Mouse (Mus musculus) spleen, adult 2 months (tissue): Measurements from ENCODE around the gene Mapk12.

ENCODE experiments used
- CTCF ChIP-seq: fragments of 200-500 bp; IDR thresholded peaks from 2 replicates; pipeline ENCODE4 v1.5.1; 2011; ENCODE audit warnings: mild to moderate bottlenecking, inconsistent platforms; ENCODE audit not compliant: insufficient read depth, insufficient read length, insufficient replicate concordance; ENCODE audit errors: extremely low read depth
- POLR2A ChIP-seq: fragments of 200-500 bp; IDR thresholded peaks from 2 replicates; pipeline ENCODE4 v1.6.1; 2011; ENCODE audit warnings: low read depth, low read length, inconsistent platforms

DNA sequence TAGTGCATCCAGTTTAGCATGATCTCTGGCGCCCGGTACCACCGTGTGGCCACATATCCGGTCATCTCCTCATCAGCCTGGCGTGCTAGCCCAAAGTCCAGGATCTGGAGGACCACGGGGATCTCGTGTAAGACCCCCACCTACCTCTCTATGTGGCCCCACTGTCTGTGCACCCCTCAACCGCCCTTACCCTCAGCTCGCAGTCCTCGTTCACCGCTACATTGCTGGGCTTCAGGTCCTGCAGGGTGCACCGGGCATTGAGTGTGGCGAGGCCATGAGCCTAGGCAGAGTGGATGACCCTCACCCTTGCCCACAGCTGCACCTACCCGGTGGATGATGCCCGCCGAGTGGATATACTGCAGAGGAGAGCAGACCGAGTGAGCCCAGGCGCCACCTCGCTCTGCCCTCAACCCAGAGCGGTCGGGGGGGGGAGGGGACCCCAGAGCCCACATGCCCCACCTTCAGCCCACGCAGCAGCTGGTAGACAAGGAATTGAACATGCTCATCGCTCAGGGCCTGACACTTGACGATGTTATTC is 5.4 kb upstream of the Mapk12 start:
- TF ChIP-seq POLR2A (no peak), CTCF (no peak)
